Mouse (Mus musculus) left cerebral cortex, adult 2 months (tissue): ENCODE results near the gene Doc2g. TPM values are rescaled to one million over a fixed set of nuclear protein-coding genes. Genes with fewer than 3 reads are reported as not detected.
"Not testable (repeated sequence)": the region's sequence is repeated elsewhere in the genome, so short reads cannot be mapped to it uniquely, and the experiment has no call there.

Experiments
- DNase-seq, 2 experiments: peaks; one replicate each; pipeline ENCODE4 v3.0.0; 2021 to 2022; ENCODE audit warnings: low spot score in 2 of 2, mixed read lengths in 1 of 2; ENCODE audit errors: extremely low spot score in 1 of 2
- H3K27ac ChIP-seq: fragments of 200-600 bp; 2 replicates; pipeline ENCODE4 v1.8.1; 2022
- H3K4me3 ChIP-seq: fragments of 200-600 bp; 2 replicates; pipeline ENCODE4 v1.8.1; 2022
- CTCF ChIP-seq: fragments of 200-600 bp; IDR thresholded peaks from 2 replicates; pipeline ENCODE4 v1.8.1; 2022; ENCODE audit warnings: antibody characterized with exemption, mild to moderate bottlenecking, moderate library complexity
- intact Hi-C: fragments of 180-260 bp; cut with DNase I; formaldehyde crosslinking; loops from one replicate; pipeline ENCODE4 v1.15.1; 2025
- total RNA-seq, 2 experiments: library from RNA; stranded (reverse); gene quantifications; 2 replicates each; pipeline ENCODE4 v1.2.3; 2021

The Doc2g gene
- total RNA-seq, 2 experiments from 2014 or later, result 4.8 to 5.9 TPM

- intact Hi-C loops, result no loop called here
- Histone ChIP-seq H3K4me3 (no peak within 1 kb of the TSS), H3K27ac (no peak within 1 kb of the TSS)
- no peak for DNase-seq
- no peak for TF ChIP-seq CTCF
Measured at GRCm38 (mm10) chr19:3972229-3972628, 30.9 kb upstream of the Doc2g start, which contains the start of gene Aldh3b2. Gene Aldh3b2 (plus strand): TSS chr19:3972328.

GRCm38 (mm10) chr19:3974608-3975007, 28.5 kb upstream of the Doc2g start:
- H3K27ac ChIP-seq, DNase-seq, H3K4me3 ChIP-seq, intact Hi-C loops: not testable (repeated sequence)

GRCm38 (mm10) chr19:3975866-3976265, 27.2 kb upstream of the Doc2g start:
- no peak for DNase-seq

GRCm38 (mm10) chr19:3980309-3980708, 22.8 kb upstream of the Doc2g start:
- intact Hi-C loops, result loop anchor here (2.0 to 10.0 kb wide), 3 partner anchors 34 to 253 kb away; no protein-coding TSS in a partner anchor
- Histone ChIP-seq H3K27ac (no peak overlapping the region), H3K4me3 (no peak overlapping the region)
- peak; percentile 68 to 71 for DNase-seq
- peak; percentile 87 for TF ChIP-seq CTCF

More at GRCm38 (mm10) chr19:3975866-3976265, 27.2 kb upstream of the Doc2g start:
- H3K4me3 ChIP-seq, result no peak overlapping the region
- H3K27ac ChIP-seq, result no peak overlapping the region
- no peak for TF ChIP-seq CTCF
- intact Hi-C loops, result no loop called here

GRCm38 (mm10) chr19:3980917-3981316, 22.2 kb upstream of the Doc2g start:
- Histone ChIP-seq H3K4me3 (no peak overlapping the region), H3K27ac (no peak overlapping the region)
- no peak for TF ChIP-seq CTCF
- DNase-seq, result no peak
- intact Hi-C loops, result loop anchor here (2.0 to 10.0 kb wide), 3 partner anchors 34 to 254 kb away; no protein-coding TSS in a partner anchor

GRCm38 (mm10) chr19:3983527-3984200, 19.4 kb upstream of the Doc2g start:
- intact Hi-C loops, result loop anchor here (5.0 to 10.0 kb wide), 2 partner anchors 189 to 256 kb away; no protein-coding TSS in a partner anchor
- Histone ChIP-seq H3K27ac (peak overlapping the region; percentile 47), H3K4me3 (no peak overlapping the region)
- no peak for DNase-seq
- no peak for TF ChIP-seq CTCF

GRCm38 (mm10) chr19:3985261-3985681, 17.8 kb upstream of the Doc2g start:
- Histone ChIP-seq H3K27ac (no peak overlapping the region), H3K4me3 (no peak overlapping the region)
- DNase-seq, result no peak
- intact Hi-C loops, result loop anchor here (10.0 kb wide), 1 partner anchor 190 kb away; no protein-coding TSS in a partner anchor
- TF ChIP-seq CTCF, result no peak

- no peak for TF ChIP-seq CTCF
- intact Hi-C loops, result loop anchor here (10.0 kb wide), 1 partner anchor 192 kb away; no protein-coding TSS in a partner anchor
- Histone ChIP-seq H3K27ac (peak within 1 kb of the TSS; percentile 64), H3K4me3 (no peak within 1 kb of the TSS)
- DNase-seq, result peak; percentile 52 to 54
Measured at GRCm38 (mm10) chr19:3986334-3986733, 16.8 kb upstream of the Doc2g start, which contains the start of gene Acy3. Gene Acy3 (plus strand): TSS chr19:3986570.

- Histone ChIP-seq H3K27ac (no peak overlapping the region), H3K4me3 (no peak overlapping the region)
- intact Hi-C loops, result loop anchor here (10.0 kb wide), 1 partner anchor 193 kb away; no protein-coding TSS in a partner anchor
- no peak for TF ChIP-seq CTCF
- no peak for DNase-seq
Measured at GRCm38 (mm10) chr19:3988066-3988465, 15.0 kb upstream of the Doc2g start.

GRCm38 (mm10) chr19:3988750-3989149, 14.4 kb upstream of the Doc2g start:
- TF ChIP-seq CTCF, result no peak; the same call in 1 of the 2 replicates
- DNase-seq, result no peak
- Histone ChIP-seq H3K4me3 (no peak overlapping the region), H3K27ac (no peak overlapping the region)
- intact Hi-C loops, result loop anchor here (10.0 kb wide), 1 partner anchor 194 kb away; no protein-coding TSS in a partner anchor

GRCm38 (mm10) chr19:3990804-3991203, 12.3 kb upstream of the Doc2g start:
- Histone ChIP-seq H3K27ac (no peak overlapping the region), H3K4me3 (no peak overlapping the region)
- DNase-seq, result no peak
- intact Hi-C loops, result no loop called here
- no peak for TF ChIP-seq CTCF

- intact Hi-C loops, result no loop called here
- no peak for TF ChIP-seq CTCF
- no peak overlapping the region for H3K4me3 ChIP-seq
Measured at GRCm38 (mm10) chr19:3991562-3991961, 11.6 kb upstream of the Doc2g start.

GRCm38 (mm10) chr19:3991966-3992365, 11.1 kb upstream of the Doc2g start:
- no peak overlapping the region for H3K4me3 ChIP-seq
- no peak for DNase-seq
- intact Hi-C loops, result no loop called here
- TF ChIP-seq CTCF, result no peak
- H3K27ac ChIP-seq, result no peak overlapping the region

More at GRCm38 (mm10) chr19:3991562-3991961, 11.6 kb upstream of the Doc2g start:
- no peak overlapping the region for H3K27ac ChIP-seq
- DNase-seq, result no peak
